Mouse (Mus musculus) gastrocnemius, postnatal 36 days (tissue): Measurements from ENCODE around the gene Steap2. TPM values are rescaled to one million over a fixed set of nuclear protein-coding genes. Genes with fewer than 3 reads are reported as not detected.
"Not testable (repeated sequence)": the region's sequence is repeated elsewhere in the genome, so short reads cannot be mapped to it uniquely, and the experiment has no call there.

Source experiments
- DNase-seq, 2 experiments: peaks; one replicate each; pipeline ENCODE4 v3.0.0; 2022
- intact Hi-C: fragments of 180-260 bp; cut with DNase I; formaldehyde crosslinking; loops from one replicate; pipeline ENCODE4 v1.15.1; 2025
- long read RNA-seq, 2 experiments: library from polyadenylated mRNA; stranded (forward); transcript quantifications; one replicate each; pipeline ENCODE4 v2.0.0; 2021
- total RNA-seq, 2 experiments: library from RNA; stranded (reverse); gene quantifications; 2 replicates each; pipeline ENCODE4 v1.2.3; 2021

Gene Steap2
- total RNA-seq: under 1 TPM; 0.30 to 0.71 TPM
- long read RNA-seq, experiment 1: 0 reads
- long read RNA-seq, experiment 2: 0 reads

DNA sequence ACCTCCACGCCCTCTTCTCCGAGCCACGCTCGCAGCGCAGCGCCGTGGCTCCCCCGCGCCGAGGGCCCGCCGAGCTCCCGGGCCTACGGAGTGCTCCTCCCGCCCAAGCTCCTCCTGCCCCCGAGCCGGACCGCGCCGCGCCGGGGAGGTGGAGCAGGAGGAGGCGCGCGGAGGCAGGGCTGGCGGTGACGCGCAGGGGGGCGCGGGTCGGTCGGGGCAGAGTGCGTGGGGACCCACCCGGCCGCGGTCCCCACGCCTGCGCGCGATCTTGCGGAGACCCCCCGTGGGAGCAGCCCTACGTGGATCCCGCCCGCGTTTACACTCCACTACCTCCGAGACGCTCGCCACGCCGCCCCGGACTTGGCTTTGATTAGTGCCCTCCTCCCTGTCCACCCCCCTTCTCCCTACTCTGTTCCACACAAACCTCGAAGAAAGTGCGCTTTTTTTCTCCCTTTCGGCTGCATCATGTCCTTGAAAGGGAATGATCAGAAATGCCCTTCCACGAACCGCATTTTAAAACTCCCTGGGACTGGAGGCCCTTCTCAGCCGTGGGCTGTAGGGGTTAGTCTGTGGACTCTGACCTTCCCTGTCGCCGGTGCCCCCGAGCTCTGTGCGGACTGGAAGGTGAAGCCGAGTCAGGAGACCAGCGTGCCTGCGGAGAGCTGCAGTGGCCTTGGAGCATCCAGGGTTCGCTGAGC lies at the start of gene Steap2:
Gene Steap2, minus strand, starts transcription at position 623 of the 698 bp plus-strand sequence.
- peak; percentile 24 to 28 for DNase-seq
- intact Hi-C loops: no loop called here

GRCm38 (mm10) chr5:5734445-5734844 lies 40.1 kb upstream of the Steap2 start:
- intact Hi-C loops: no loop called here
- DNase-seq: no peak

- no peak for DNase-seq
- intact Hi-C loops: no loop called here
These were observed 38.5 kb upstream of the Steap2 start for GRCm38 (mm10) chr5:5732858-5733257.

DNA sequence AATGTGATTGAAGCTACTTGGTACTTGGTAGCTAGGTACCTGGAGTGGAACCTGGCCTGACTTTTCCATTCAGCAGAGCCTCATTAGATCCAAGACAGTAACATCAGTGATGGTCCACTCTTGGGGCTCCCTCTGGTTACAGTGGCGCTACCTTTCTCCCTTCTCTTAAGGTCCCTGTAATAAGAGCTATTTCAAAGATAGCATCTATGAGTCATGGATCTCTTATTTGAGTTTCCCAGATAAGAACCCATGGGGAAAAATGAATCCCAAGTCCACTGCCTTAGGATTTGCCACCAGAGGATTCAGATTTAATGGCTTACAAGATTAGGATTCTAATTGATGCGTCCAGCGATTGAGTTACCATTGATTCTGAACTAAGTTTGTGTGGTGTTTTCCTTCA lies 37.8 kb upstream of the Steap2 start:
- DNase-seq: no peak
- intact Hi-C loops: no loop called here

- intact Hi-C loops: no loop called here
- no peak for DNase-seq
These were observed 35.5 kb upstream of the Steap2 start for GRCm38 (mm10) chr5:5729904-5730303.

GRCm38 (mm10) chr5:5722217-5722616 lies 27.8 kb upstream of the Steap2 start:
- intact Hi-C loops: no loop called here
- DNase-seq: no peak

DNA sequence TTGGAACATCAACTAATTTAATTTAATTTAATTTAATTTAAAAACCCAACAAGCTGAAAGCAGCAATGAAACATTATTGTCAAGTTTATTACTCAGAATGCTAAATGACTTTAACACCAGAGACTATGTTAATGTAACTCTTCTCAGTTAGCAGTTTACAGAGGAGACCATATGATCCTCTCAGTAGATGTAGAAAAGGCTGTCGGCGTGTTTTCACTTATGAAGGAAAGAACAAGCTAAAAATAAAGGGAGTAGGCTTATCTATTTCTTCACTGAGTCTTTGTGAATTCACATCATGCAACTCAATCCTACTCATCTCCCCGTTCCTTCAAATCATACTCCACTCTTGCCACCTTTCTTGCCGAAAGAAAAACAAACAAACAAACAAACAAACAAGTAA lies 16.7 kb upstream of the Steap2 start:
- DNase-seq: no peak
- intact Hi-C loops: no loop called here

DNA sequence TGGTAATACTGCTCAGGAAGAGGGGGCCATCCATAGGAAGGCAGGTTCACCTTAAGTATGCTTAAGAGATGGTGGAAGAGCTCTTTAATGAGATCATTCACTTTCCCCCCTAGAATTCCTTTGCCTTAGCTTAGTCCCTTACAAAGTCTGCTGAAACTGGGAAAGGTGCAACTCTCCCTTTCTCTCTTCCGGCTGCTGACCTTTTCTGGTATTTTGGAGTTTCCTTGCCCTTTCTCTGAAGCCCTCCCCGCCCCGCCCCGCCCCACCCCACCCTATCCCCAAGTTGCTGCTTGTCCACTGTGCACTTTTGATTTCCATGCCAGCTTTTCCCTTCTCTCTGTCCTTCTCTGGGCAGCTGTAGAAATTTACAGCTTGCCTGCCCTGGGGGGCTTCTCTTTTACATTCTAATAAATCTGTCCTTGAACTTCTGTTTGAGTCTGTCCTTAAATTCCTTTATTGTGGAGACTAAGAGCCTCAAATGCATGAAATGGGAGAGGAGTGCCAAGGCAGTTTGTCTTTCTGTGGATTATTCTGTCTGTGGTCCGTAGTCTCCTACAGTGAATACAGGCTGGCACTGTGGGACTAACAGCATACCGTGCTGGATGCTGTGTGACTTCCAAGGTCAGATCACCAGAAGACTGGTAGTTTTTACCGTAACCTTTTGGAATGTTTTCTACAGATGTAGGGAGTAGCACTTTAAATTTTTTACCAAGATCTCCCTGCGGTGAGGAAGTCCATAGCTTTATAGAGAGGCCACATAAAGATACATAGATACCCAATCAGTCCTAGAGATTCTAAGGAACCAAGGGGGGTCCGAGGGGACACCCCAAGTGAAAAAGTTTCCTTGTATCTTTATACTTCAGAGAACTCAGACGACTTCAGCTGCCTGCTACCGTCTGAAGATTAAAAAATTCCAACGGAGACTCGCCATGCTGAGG lies 13.2 kb upstream of the Steap2 start:
- no peak for DNase-seq
- intact Hi-C loops: no loop called here

DNA sequence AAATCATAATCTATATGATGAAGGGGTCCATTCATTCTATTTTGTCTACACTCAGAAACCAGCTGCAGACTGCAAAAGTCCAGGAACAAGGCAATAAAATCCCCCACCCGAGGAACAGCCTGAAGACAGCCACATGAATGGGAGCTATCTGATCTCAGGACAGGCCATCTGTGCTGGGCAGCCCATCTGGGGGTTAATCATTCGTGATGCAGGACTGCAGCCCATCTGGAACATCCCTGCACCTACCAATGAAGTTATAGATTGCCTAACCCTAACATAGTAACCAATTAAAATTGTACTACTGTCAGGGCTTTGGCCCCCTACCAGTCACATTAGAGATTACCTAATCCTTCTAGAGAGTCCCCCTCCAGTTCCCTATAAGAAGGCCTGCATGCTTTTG lies 10.6 kb upstream of the Steap2 start:
- DNase-seq: no peak
- intact Hi-C loops: no loop called here

- intact Hi-C loops: no loop called here
- no peak for DNase-seq
These were observed 6.0 kb upstream of the Steap2 start for GRCm38 (mm10) chr5:5700386-5700785.

DNA sequence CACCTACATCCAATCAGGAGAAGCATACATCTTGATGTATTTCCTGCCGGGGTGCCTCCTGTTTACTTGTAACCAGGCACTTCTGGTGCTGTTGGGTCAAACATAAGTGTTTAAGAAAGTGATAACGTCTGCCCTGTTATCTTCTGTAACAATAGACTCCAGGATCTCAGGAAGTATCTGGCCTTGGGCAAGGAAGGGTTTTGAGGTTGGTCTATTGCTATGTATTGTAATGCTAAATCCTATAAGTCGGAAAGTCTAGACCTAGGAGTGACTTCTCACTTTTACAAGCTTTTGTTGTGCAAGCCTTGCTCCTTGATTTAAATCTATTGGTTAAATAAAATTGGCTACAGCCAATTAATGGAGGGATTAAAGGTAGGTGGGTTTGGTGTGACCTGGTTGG lies 4.5 kb upstream of the Steap2 start:
- DNase-seq: no peak
- intact Hi-C loops: no loop called here

- no peak for DNase-seq
- intact Hi-C loops: no loop called here
These were observed 1.1 kb upstream of the Steap2 start for GRCm38 (mm10) chr5:5695401-5695942.

- no peak for DNase-seq
- intact Hi-C loops: no loop called here
These were observed 830 bp downstream of the Steap2 start for GRCm38 (mm10) chr5:5693541-5693955.

- no peak for DNase-seq
- intact Hi-C loops: no loop called here
These were observed 2.1 kb downstream of the Steap2 start for GRCm38 (mm10) chr5:5692167-5692738.

DNA sequence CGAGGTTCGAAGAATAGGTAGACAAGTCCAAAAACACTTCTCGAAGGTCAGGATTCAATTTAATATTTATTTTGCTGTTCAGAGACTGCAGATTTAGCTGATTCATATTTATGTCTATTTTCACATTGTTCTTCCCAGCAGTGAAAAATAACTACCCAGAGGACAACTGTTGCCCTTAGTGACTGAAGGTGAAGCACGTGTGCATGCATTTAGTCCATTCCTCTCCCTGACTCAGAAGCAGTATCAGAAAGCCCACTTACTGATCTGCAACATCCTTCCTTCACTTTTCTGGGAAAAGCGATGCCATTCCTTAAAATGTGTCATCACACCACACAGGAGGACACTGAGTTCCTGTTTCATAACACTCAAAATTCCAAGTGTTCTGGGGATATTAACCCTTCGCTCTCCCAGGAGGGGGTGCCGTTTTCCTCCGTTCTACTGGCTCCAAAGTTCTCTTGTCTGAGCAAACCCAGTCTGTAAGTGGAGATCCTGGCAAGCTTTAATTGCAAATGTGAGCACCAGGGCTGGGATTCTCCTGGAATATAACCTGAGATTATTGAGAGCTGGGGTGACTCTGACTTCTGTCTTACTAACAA lies 5.3 kb downstream of the Steap2 start:
- intact Hi-C loops: no loop called here

GRCm38 (mm10) chr5:5688228-5688627 lies 6.2 kb downstream of the Steap2 start:
- intact Hi-C loops: no loop called here
- DNase-seq: no peak

More for the DNA sequence above, 5.3 kb downstream of the Steap2 start:
- no peak for DNase-seq

DNA sequence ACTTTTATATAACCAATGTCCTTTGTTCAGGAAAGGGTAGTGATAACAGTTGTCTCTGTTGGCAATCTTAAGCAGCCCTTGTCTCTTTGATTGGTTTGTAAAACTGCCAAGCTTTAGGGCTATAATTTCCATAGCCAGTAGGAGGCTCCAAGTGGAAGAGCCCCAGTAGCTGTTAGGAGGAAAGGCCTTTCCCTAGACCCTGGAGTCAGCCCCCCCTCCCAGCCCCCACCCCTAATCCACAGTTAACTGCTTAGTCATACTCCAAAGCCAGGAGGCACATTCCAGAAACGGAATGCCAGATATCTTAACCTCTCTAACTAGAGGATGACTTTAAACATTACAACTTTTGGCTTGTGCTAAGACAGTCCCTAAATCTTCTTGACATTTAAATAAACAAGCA lies 7.4 kb downstream of the Steap2 start:
- no peak for DNase-seq

GRCm38 (mm10) chr5:5684946-5685345 lies 9.4 kb downstream of the Steap2 start:
- intact Hi-C loops, DNase-seq: not testable (repeated sequence)

More for the DNA sequence above, 7.4 kb downstream of the Steap2 start:
- intact Hi-C loops: no loop called here

DNA sequence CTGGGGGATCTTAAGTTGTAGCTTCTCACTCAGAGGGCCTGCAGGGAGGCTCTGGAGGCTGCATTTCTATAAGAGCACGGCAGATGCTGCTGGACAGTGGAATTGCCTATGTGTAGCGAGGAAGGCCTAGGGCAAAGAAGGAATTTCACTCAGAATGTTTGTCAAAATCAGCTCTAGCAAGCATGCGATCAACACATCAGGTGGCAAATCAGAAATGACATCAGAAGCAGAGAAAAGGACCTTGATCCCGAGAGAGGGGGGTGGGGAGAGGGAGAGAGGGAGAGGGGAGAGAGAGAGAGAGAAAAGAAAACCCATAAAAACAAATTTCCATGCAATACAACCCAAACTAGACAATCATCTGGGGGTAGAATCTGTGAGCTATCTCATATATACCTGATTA lies 11.1 kb downstream of the Steap2 start:
- intact Hi-C loops: no loop called here
- DNase-seq: no peak

DNA sequence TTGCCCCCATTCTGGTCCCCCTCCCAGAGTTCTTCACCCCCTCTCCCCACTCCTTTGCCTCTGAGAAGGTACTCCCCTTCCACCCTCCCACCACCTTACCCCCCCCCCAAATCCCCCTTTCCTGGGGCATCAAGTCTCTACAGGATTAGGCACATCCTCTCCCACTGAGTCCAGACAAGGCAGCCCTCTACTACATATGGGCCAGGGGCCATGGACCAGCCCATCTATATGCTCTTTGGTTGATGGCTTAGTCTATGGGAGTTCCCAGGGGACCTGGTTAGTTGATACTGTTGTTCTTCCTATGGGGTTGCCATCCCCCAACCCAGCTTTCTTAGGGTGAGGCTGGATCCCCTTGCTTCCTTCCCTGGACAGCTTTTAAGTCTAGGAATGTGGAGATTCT lies 14.9 kb downstream of the Steap2 start:
- DNase-seq: no peak
- intact Hi-C loops: no loop called here

- no peak for DNase-seq
- intact Hi-C loops: no loop called here
These were observed 18.3 kb downstream of the Steap2 start for GRCm38 (mm10) chr5:5676082-5676481.
